Mouse (Mus musculus) liver, embryonic 14.5 days (tissue): Measurements from ENCODE around the gene Hectd4. TPM values are rescaled to one million over a fixed set of nuclear protein-coding genes. Genes with fewer than 3 reads are reported as not detected.

Source experiments
- ATAC-seq: fragments of 200-750 bp; cut with Nextera tagmentation; 2 replicates; pipeline ENCODE4 v1.8.0; 2017; ENCODE audit warnings: moderate number of reproducible peaks, mild to moderate bottlenecking, moderate library complexity; ENCODE audit not compliant: insufficient read depth
- DNase-seq, 3 experiments: peaks; one replicate each; pipeline ENCODE4 v3.0.0-alpha.2; 2012 to 2013; ENCODE audit warnings: low read depth in 3 of 3, low spot score in 3 of 3
- H3K27ac ChIP-seq: fragments of 300-500 bp; sonication (generic); 2 replicates; pipeline ENCODE4 v1.5.1; 2014; ENCODE audit warnings: moderate library complexity, mild to moderate bottlenecking, control low read depth, inconsistent platforms
- H3K27me3 ChIP-seq: fragments of 300-500 bp; sonication (generic); 2 replicates; pipeline ENCODE4 v1.6.1; 2014; ENCODE audit warnings: mild to moderate bottlenecking, low read length, moderate library complexity; ENCODE audit not compliant: control insufficient read depth, insufficient read depth
- H3K36me3 ChIP-seq: fragments of 300-500 bp; sonication (generic); replicated peaks from 2 replicates; pipeline ENCODE4 v1.6.1; 2014; ENCODE audit warnings: low read depth; ENCODE audit not compliant: control insufficient read depth, insufficient read depth
- H3K4me1 ChIP-seq, 2 experiments: fragments of 200-500 bp in 1 of 2; fragments of 300-500 bp in 1 of 2; sonication (generic) in 1 of 2; replicated peaks; 2 replicates each; pipeline ENCODE4 v1.6.1; 2012 to 2014; ENCODE audit warnings: antibody characterized with exemption in 1 of 2, inconsistent platforms in 1 of 2, low read length in 1 of 2; ENCODE audit not compliant: control insufficient read depth in 2 of 2, insufficient read depth in 2 of 2
- H3K4me2 ChIP-seq: fragments of 300-500 bp; sonication (generic); 2 replicates; pipeline ENCODE4 v1.6.1; 2014; ENCODE audit warnings: low read depth, mild to moderate bottlenecking, control low read depth, moderate library complexity
- H3K4me3 ChIP-seq, 2 experiments: fragments of 200-500 bp in 1 of 2; fragments of 300-500 bp in 1 of 2; sonication (generic) in 1 of 2; 2 replicates each; pipeline ENCODE4 v1.5.1; 2012 to 2014; ENCODE audit warnings: low read depth in 2 of 2, low read length in 2 of 2, mild to moderate bottlenecking in 2 of 2, control low read depth in 1 of 2, inconsistent platforms in 1 of 2, moderate library complexity in 1 of 2; ENCODE audit not compliant: insufficient read depth in 1 of 2
- H3K9ac ChIP-seq: fragments of 300-500 bp; sonication (generic); replicated peaks from 2 replicates; pipeline ENCODE4 v1.6.1; 2014; ENCODE audit warnings: mild to moderate bottlenecking, control low read depth, moderate library complexity
- H3K9me3 ChIP-seq: fragments of 300-500 bp; sonication (generic); 2 replicates; pipeline ENCODE4 v1.6.1; 2016; ENCODE audit warnings: low read length, mixed read lengths; ENCODE audit not compliant: control insufficient read depth
- CTCF ChIP-seq: IDR thresholded peaks from 2 replicates; pipeline ENCODE4 v1.5.1; 2016; ENCODE audit warnings: antibody characterized with exemption, low read depth, control low read depth
- EP300 ChIP-seq: IDR thresholded peaks from 2 replicates; pipeline ENCODE4 v1.6.1; 2016; ENCODE audit warnings: antibody characterized with exemption, low read depth
- WGBS: fragments of 180-500 bp; shearing (Covaris S2); extraction: QIAGEN DNeasy Blood & Tissue Kit; methylation state at CpG from one replicate; pipeline ENCODE4 v1.1.7; 2014; ENCODE audit not compliant: insufficient replicate concordance; 5-methylcytosine and 5-hydroxymethylcytosine counted together
- polyA plus RNA-seq, 2 experiments: library from polyadenylated mRNA; depleted of rRNA in 1 of 2; stranded (reverse) in 1 of 2; unstranded in 1 of 2; fragments of >200 nt; fragmentation: Nextera tagmentation in 1 of 2; extraction: Ambion mirVana in 1 of 2; gene quantifications; 2 replicates each; pipeline versions ENCODE4 v1.2.1 to v1.2.3; 2012 to 2014

Gene Hectd4
- polyA plus RNA-seq, 2 experiments, result 11.2 to 15.8 TPM

DNA sequence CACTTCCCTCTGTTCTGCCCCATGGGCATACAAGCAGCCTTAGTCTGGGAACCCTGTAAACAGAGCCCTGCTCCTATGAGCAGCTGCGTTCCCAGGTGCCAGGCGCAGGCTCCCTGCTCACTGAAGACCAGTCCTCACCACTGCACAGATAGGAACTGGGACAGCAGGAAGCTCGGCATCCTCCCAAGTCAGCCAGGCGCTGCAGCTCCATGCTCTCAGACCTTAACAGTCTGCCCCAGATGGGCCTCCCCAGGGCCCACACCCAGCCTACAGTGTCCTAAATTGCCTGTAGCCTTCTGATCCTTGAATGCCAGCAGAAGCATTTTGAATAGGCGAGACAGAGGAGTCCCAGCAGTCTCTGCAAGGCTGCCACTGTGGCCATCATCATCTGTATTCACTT is 141.7 kb downstream of the Hectd4 start:
- H3K27ac ChIP-seq, result no peak overlapping the region
- no peak overlapping the region for H3K4me2 ChIP-seq
- no peaks in the 10 kb centered on the region for H3K4me1 ChIP-seq
- H3K9ac ChIP-seq, result no peak overlapping the region
- no peak for DNase-seq
- no peak overlapping the region for H3K4me3 ChIP-seq
- H3K36me3 ChIP-seq, result peaks cover 100% of the 10 kb centered on the region
- no peaks in the 10 kb centered on the region for H3K27me3 ChIP-seq
- TF ChIP-seq CTCF, result no peak
- no peak for TF ChIP-seq EP300
- H3K9me3 ChIP-seq, result no peaks in the 10 kb centered on the region
- ATAC-seq, result no peak
- WGBS, result 83% methylated on average over 5 of the region's 5 CpGs

DNA sequence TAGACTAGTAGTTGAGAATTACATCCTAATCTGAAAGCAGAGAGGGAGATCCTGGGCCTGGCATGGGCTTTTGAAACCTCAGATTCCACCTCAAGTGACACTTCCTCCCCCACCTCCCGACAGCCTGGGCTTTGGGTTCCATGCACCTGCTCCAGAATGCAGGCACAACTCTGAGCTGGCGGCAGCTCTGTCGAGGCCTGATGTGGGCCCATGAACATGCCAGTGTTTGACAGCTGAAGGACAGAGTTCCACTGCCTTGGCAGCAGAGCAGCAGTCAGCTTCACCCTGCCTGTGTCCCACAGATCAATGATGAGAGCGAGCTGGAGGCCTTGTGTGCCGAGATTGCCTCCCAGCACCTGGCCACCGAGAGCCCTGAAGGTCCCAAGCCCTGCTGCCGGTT is 143.4 kb downstream of the Hectd4 start:
- 82% methylated on average over 7 of the region's 7 CpGs for WGBS
- TF ChIP-seq CTCF, result no peak
- TF ChIP-seq EP300, result no peak
- Histone ChIP-seq H3K4me3 (no peak overlapping the region), H3K27me3 (no peaks in the 10 kb centered on the region), H3K27ac (no peak overlapping the region), H3K9ac (no peak overlapping the region), H3K4me2 (no peak overlapping the region), H3K9me3 (no peaks in the 10 kb centered on the region), H3K4me1 (no peaks in the 10 kb centered on the region), H3K36me3 (peaks cover 100% of the 10 kb centered on the region)
- ATAC-seq, result no peak
- DNase-seq, result no peak

DNA sequence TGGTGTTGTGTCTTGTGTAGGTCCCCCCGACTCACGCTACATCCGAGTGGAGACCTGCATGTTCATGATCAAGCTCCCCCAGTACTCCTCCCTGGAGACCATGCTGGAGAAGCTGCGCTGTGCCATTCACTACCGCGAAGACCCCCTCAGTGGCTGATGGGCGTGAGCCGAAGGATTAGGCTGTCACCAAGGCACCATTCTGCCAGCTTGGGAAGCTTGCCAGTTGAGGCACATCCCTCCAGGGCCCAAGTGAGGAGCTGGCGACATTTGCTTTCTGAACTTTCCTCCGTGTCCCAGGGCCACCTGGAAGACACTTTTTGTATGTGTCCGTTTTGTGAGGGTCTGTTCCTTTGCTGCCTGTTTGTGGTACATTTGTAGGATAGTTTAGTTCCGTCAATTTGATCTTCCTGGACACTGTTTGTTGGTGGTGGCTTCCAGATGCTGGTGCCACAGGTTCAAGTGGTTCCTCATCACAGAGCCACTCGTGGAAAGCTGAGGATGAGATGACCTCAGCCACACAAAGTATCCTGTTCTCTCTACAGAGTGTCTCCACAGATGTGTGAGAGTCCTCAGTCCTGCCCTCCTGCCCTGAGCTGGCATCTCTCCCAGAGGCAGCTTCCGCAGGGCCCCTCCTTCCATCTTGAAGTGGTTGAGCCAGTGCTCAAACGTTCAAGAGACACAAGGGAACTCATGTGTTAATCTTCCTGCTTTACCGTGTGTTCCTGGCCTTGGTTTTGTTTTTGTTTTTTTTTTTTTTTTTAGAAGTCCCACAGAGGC is 146.6 kb downstream of the Hectd4 start:
- Histone ChIP-seq H3K27ac (no peak overlapping the region), H3K4me1 (no peaks in the 10 kb centered on the region), H3K27me3 (no peaks in the 10 kb centered on the region), H3K36me3 (peaks cover 79% of the 10 kb centered on the region), H3K9me3 (no peaks in the 10 kb centered on the region), H3K4me2 (no peak overlapping the region), H3K9ac (no peak overlapping the region), H3K4me3 (no peak overlapping the region)
- no peak for ATAC-seq
- TF ChIP-seq CTCF (no peak), EP300 (no peak)
- 79% methylated on average over 16 of the region's 16 CpGs for WGBS
- DNase-seq, result no peak

DNA sequence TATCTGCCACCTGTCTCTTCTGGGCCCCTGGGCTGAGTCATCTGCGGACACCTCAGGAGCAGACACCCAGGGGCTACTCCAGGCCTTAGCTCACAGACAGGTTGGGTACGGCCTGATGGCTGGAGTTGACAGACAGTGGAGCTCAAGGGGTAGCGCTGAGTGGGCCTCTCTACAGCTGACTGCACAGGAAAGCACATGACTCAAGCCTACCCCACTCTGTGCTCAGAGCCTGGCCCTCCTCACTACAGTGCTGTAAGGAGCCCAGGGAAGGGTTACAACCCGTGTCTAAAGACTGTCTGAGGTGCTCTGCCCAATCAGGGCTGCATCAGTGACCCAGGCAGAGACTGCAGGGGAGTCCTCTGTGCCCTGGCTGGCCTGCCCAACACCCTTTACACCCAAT is 147.2 kb downstream of the Hectd4 start:
- DNase-seq (no peak), ATAC-seq (no peak)
- no peak overlapping the region for H3K4me2 ChIP-seq
- H3K4me1 ChIP-seq, result no peaks in the 10 kb centered on the region
- no peak overlapping the region for H3K9ac ChIP-seq
- 88% methylated on average over 4 of the region's 4 CpGs for WGBS
- no peak overlapping the region for H3K27ac ChIP-seq
- no peaks in the 10 kb centered on the region for H3K27me3 ChIP-seq
- no peaks in the 10 kb centered on the region for H3K9me3 ChIP-seq
- no peak overlapping the region for H3K4me3 ChIP-seq
- H3K36me3 ChIP-seq, result peaks cover 72% of the 10 kb centered on the region
- TF ChIP-seq EP300, result no peak
- no peak for TF ChIP-seq CTCF

GRCm38 (mm10) chr5:121371712-121372111 is 151.7 kb downstream of the Hectd4 start:
- TF ChIP-seq EP300, result no peak
- no peak for TF ChIP-seq CTCF
- Histone ChIP-seq H3K36me3 (peaks cover 35% of the 10 kb centered on the region), H3K27ac (no peak overlapping the region), H3K27me3 (no peaks in the 10 kb centered on the region), H3K4me2 (no peak overlapping the region), H3K4me1 (no peaks in the 10 kb centered on the region), H3K4me3 (no peak overlapping the region), H3K9me3 (no peaks in the 10 kb centered on the region), H3K9ac (no peak overlapping the region)
- ATAC-seq, result no peak
- 84% methylated on average over 6 of the region's 6 CpGs for WGBS
- DNase-seq, result no peak
